Mouse (Mus musculus) midbrain, embryonic 16.5 days (tissue): ENCODE results near the gene Kcnq1. TPM values are rescaled to one million over a fixed set of nuclear protein-coding genes. Genes with fewer than 3 reads are reported as not detected.

Experiments
- ATAC-seq: fragments of 200-750 bp; cut with Nextera tagmentation; 2 replicates; pipeline ENCODE4 v1.8.0; 2017; ENCODE audit warnings: moderate TSS enrichment
- H3K27ac ChIP-seq: fragments of 300-500 bp; sonication (generic); 2 replicates; pipeline ENCODE4 v1.5.1; 2014; ENCODE audit warnings: mild to moderate bottlenecking, low read length, mixed read lengths
- H3K27me3 ChIP-seq: fragments of 300-500 bp; sonication (generic); 2 replicates; pipeline ENCODE4 v1.6.1; 2014; ENCODE audit warnings: low read depth, low read length, mixed read lengths; ENCODE audit not compliant: control insufficient read depth, insufficient read depth
- H3K36me3 ChIP-seq: fragments of 300-500 bp; sonication (generic); 2 replicates; pipeline ENCODE4 v1.6.1; 2014; ENCODE audit warnings: mild to moderate bottlenecking, low read length, moderate library complexity, mixed read lengths; ENCODE audit not compliant: control insufficient read depth, insufficient read depth
- H3K4me1 ChIP-seq: fragments of 300-500 bp; sonication (generic); 2 replicates; pipeline ENCODE4 v1.6.1; 2014; ENCODE audit warnings: mild to moderate bottlenecking, low read length, mixed read lengths; ENCODE audit not compliant: control insufficient read depth, insufficient read depth
- H3K4me2 ChIP-seq: fragments of 300-500 bp; sonication (generic); 2 replicates; pipeline ENCODE4 v1.6.1; 2014; ENCODE audit warnings: mild to moderate bottlenecking, low read length, mixed read lengths
- H3K4me3 ChIP-seq: fragments of 300-500 bp; sonication (generic); 2 replicates; pipeline ENCODE4 v1.5.1; 2014; ENCODE audit warnings: low read depth, mild to moderate bottlenecking, low read length, moderate library complexity, mixed read lengths
- H3K9ac ChIP-seq: fragments of 300-500 bp; sonication (generic); 2 replicates; pipeline ENCODE4 v1.6.1; 2014; ENCODE audit warnings: low read depth, low read length, mixed read lengths
- H3K9me3 ChIP-seq: fragments of 300-500 bp; sonication (generic); replicated peaks from 2 replicates; pipeline ENCODE4 v1.6.1; 2014; ENCODE audit warnings: mild to moderate bottlenecking, low read length, mixed read lengths; ENCODE audit not compliant: control insufficient read depth, poor library complexity, severe bottlenecking
- WGBS: fragments of 180-500 bp; shearing (Covaris S2); extraction: QIAGEN DNeasy Blood & Tissue Kit; methylation state at CpG from one replicate; pipeline ENCODE4 v1.1.7; 2014; 5-methylcytosine and 5-hydroxymethylcytosine counted together
- polyA plus RNA-seq: library from polyadenylated mRNA; unstranded; fragments of >200 nt; fragmentation: Nextera tagmentation; extraction: Ambion mirVana; gene quantifications from 2 replicates; pipeline ENCODE4 v1.2.1, GENCODE M21; 2015

Kcnq1 gene
- polyA plus RNA-seq, 1 experiment from 2014 or later: 1.1 TPM

- no peak overlapping the region for H3K4me2 ChIP-seq
- peaks cover 9% of the 10 kb centered on the region; the same call in 1 of the 2 replicates for H3K4me1 ChIP-seq
- no peak overlapping the region for H3K9ac ChIP-seq
- H3K36me3 ChIP-seq: no peaks in the 10 kb centered on the region
- H3K9me3 ChIP-seq: peaks cover under 1% of the 10 kb centered on the region
- H3K4me3 ChIP-seq: no peak overlapping the region
- no peak overlapping the region for H3K27ac ChIP-seq
- H3K27me3 ChIP-seq: no peaks in the 10 kb centered on the region
- 33% methylated on average over 14 of the region's 14 CpGs for WGBS
- ATAC-seq: peak; percentile 34; the same call in 1 of the 2 replicates
Measured at GRCm38 (mm10) chr7:143466099-143466677, 360.0 kb downstream of the Kcnq1 start.

- Histone ChIP-seq H3K4me2 (no peak overlapping the region), H3K4me3 (no peak overlapping the region), H3K27ac (no peak overlapping the region), H3K4me1 (peaks cover 9% of the 10 kb centered on the region; the same call in 1 of the 2 replicates), H3K9me3 (no peaks in the 10 kb centered on the region), H3K27me3 (no peaks in the 10 kb centered on the region), H3K36me3 (no peaks in the 10 kb centered on the region), H3K9ac (no peak overlapping the region)
- WGBS: 4% methylated on average over 6 of the region's 6 CpGs
- no peak for ATAC-seq
Measured at GRCm38 (mm10) chr7:143467714-143468113, 361.6 kb downstream of the Kcnq1 start.

GRCm38 (mm10) chr7:143469946-143470345 is 363.8 kb downstream of the Kcnq1 start:
- Histone ChIP-seq H3K4me1 (peaks cover 6% of the 10 kb centered on the region; the same call in 1 of the 2 replicates), H3K9ac (no peak overlapping the region), H3K4me3 (no peak overlapping the region), H3K36me3 (no peaks in the 10 kb centered on the region), H3K4me2 (no peak overlapping the region), H3K27ac (no peak overlapping the region), H3K9me3 (no peaks in the 10 kb centered on the region), H3K27me3 (no peaks in the 10 kb centered on the region)
- peak; percentile 34; the same call in 1 of the 2 replicates for ATAC-seq
- WGBS: 15% methylated on average over 8 of the region's 8 CpGs

DNA sequence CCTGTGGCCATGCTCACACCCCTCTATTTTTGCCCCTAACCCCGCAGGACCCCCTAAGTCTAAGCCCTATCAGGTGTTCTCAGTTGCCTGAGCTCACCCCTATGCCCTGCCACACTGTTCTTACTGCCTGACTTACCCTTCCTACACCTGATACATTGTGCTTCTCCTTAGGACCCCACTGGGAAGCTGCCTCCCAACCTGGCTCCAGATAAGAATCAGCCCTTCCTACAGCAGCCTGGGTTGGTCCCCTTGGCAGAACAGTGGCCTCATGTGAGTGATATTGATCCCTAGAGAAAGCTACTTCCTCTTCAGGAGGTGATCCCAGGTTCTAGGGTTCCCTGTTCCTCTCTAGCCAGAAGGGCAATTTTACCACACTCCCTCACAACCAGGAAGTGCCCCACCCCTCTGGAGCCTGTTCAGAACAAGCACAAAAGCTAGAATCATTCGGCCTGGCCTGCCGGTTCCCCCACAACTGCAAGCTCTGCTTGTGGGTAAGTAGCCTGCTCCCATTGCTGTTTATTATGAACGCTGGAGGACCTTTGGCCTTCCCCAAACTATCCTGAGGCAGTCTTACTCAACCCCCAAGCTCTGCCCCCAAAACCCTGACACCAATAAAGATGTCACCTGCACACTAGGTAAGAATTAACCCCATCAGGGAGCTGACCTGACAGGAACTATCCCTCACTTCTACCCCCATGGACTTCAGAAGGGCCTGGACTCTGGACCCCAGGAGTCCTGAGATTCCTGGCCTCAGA is 367.4 kb downstream of the Kcnq1 start, which contains the start of gene Slc22a18:
Gene Slc22a18, plus strand, starts transcription at position 390 of the 755 bp plus-strand sequence.
- Histone ChIP-seq H3K9ac (no peak within 1 kb of the TSS), H3K4me2 (no peak within 1 kb of the TSS), H3K27me3 (no peaks in the 10 kb centered on the region), H3K4me1 (no peaks in the 10 kb centered on the region), H3K9me3 (no peaks in the 10 kb centered on the region), H3K4me3 (no peak within 1 kb of the TSS), H3K27ac (no peak within 1 kb of the TSS), H3K36me3 (no peaks in the 10 kb centered on the region)
- 52% methylated on average over 4 of the region's 4 CpGs for whole genome bisulfite sequencing
- ATAC-seq: no peak

- no peak overlapping the region for H3K4me2 ChIP-seq
- H3K4me3 ChIP-seq: no peak overlapping the region
- H3K27ac ChIP-seq: no peak overlapping the region
- no peaks in the 10 kb centered on the region for H3K9me3 ChIP-seq
- H3K27me3 ChIP-seq: no peaks in the 10 kb centered on the region
- H3K36me3 ChIP-seq: no peaks in the 10 kb centered on the region
- H3K9ac ChIP-seq: no peak overlapping the region
- 29% methylated on average over 10 of the region's 10 CpGs for WGBS
- no peak for ATAC-seq
- no peaks in the 10 kb centered on the region for H3K4me1 ChIP-seq
Measured at GRCm38 (mm10) chr7:143474811-143475210, 368.6 kb downstream of the Kcnq1 start.

GRCm38 (mm10) chr7:143475876-143476275 is 369.7 kb downstream of the Kcnq1 start:
- ATAC-seq: no peak
- H3K4me3 ChIP-seq: no peak overlapping the region
- no peak overlapping the region for H3K27ac ChIP-seq
- H3K36me3 ChIP-seq: no peaks in the 10 kb centered on the region
- H3K9me3 ChIP-seq: no peaks in the 10 kb centered on the region
- H3K4me2 ChIP-seq: no peak overlapping the region
- 79% methylated on average over 11 of the region's 11 CpGs for WGBS
- no peaks in the 10 kb centered on the region for H3K27me3 ChIP-seq
- H3K9ac ChIP-seq: no peak overlapping the region
- no peaks in the 10 kb centered on the region for H3K4me1 ChIP-seq

Other genes with a start within 250 kb of the Kcnq1 start
- 17.8 and 28.7 TPM in 2 replicates for gene Th, start 175.2 kb upstream of the Kcnq1 start, polyA plus RNA-seq
- 0.39 and 0.55 TPM in 2 replicates for gene Ascl2, start 137.1 kb upstream of the Kcnq1 start, polyA plus RNA-seq
- gene Tspan32, start 101.3 kb upstream of the Kcnq1 start, polyA plus RNA-seq: 0.30 and 0.48 TPM in 2 replicates
- 364 and 411 TPM in 2 replicates for gene Cd81, start 53.6 kb upstream of the Kcnq1 start, polyA plus RNA-seq
- gene Tssc4, start 37.1 kb upstream of the Kcnq1 start, polyA plus RNA-seq: 90.6 and 90.7 TPM in 2 replicates
- 1.5 and 1.8 TPM in 2 replicates for gene Trpm5, start 11.7 kb upstream of the Kcnq1 start, polyA plus RNA-seq